Mouse (Mus musculus): ENCODE results near the gene Parp2. TPM values are rescaled to one million over a fixed set of nuclear protein-coding genes. Genes with fewer than 3 reads are reported as not detected.

Gene Parp2
- polyA plus RNA-seq (2016; fragmentation: Nextera tagmentation; extraction: Ambion mirVana), result 70.3 and 74.5 TPM in 2 replicates

- Histone ChIP-seq H3K9me3 (replicated peaks) (no peaks in the 10 kb centered on the region), H3K4me3 (peak within 1 kb of the TSS; percentile 64), H3K36me3 (peaks cover 28% of the 10 kb centered on the region), H3K27ac (replicated peaks) (peak within 1 kb of the TSS; percentile 89), H3K27me3 (ENCODE audit: low read depth, poor library complexity, severe bottlenecking) (no peaks in the 10 kb centered on the region), H3K4me1 (peaks cover 14% of the 10 kb centered on the region)
- WGBS, result under 1% methylated on average over 42 of the region's 42 CpGs
- DNase-seq (ENCODE audit: low spot score), result peak; percentile 95
Observed at GRCm38 (mm10) chr14:50807487-50808072, at the start of gene Parp2, which contains the start of gene Ccnb1ip1. Gene Parp2, plus strand, starts transcription at chr14:50807841. Gene Ccnb1ip1, minus strand, starts transcription at chr14:50807732.

DNA sequence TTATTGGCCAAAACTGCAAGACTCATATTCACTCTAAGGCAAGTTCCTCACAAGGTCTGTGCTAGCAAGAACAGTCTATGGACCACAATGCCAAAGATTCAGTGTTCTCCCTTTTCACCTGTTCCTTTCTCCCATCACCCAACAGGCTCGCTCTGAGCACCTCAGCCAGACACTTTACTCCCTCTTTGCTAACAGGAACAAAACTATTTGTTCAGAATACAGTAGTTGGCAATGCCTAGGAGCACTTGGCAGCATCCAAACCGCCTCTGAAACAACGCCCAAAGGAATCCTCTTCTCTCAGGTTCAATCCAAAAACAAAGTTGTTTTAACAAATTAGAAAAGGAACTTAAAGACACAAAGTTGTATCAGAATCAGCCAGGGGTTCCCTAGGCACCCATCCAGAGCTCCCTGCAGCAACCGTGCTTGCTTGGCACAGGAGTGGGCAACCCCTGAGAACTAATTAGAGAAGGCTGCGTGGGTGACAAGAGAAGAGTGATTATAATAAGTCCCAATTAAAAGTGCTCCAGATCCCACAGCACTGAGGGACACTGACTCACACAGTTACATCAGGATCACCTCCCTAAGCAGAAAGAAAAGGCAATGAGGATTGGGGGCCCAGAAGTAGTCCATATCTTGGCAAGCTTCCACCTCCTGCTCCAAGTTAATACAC is 49.1 kb upstream of the Parp2 start:
- Histone ChIP-seq H3K4me1 (no peaks in the 10 kb centered on the region), H3K27ac (replicated peaks) (no peak overlapping the region), H3K9me3 (replicated peaks) (no peaks in the 10 kb centered on the region), H3K36me3 (peaks cover 7% of the 10 kb centered on the region), H3K4me3 (no peak overlapping the region), H3K27me3 (ENCODE audit: low read depth, poor library complexity, severe bottlenecking) (no peaks in the 10 kb centered on the region)
- DNase-seq (ENCODE audit: low spot score), result no peak
- 77% methylated on average over 5 of the region's 5 CpGs for WGBS

- 92% methylated on average over 6 of the region's 6 CpGs for WGBS
- DNase-seq (ENCODE audit: low spot score), result no peak
- Histone ChIP-seq H3K4me3 (no peak overlapping the region), H3K36me3 (peaks cover 74% of the 10 kb centered on the region), H3K27ac (replicated peaks) (no peak overlapping the region), H3K4me1 (no peaks in the 10 kb centered on the region), H3K27me3 (ENCODE audit: low read depth, poor library complexity, severe bottlenecking) (no peaks in the 10 kb centered on the region), H3K9me3 (replicated peaks) (no peaks in the 10 kb centered on the region)
Observed at GRCm38 (mm10) chr14:50765736-50766135, 41.9 kb upstream of the Parp2 start.

GRCm38 (mm10) chr14:50771342-50771741 is 36.3 kb upstream of the Parp2 start:
- H3K27me3 ChIP-seq (ENCODE audit: low read depth, poor library complexity, severe bottlenecking), result no peaks in the 10 kb centered on the region
- no peak overlapping the region for H3K4me3 ChIP-seq
- H3K27ac ChIP-seq (replicated peaks), result no peak overlapping the region
- DNase-seq (ENCODE audit: low spot score), result no peak
- peaks cover 97% of the 10 kb centered on the region for H3K36me3 ChIP-seq
- WGBS, result 76% methylated on average over 2 of the region's 2 CpGs
- no peaks in the 10 kb centered on the region for H3K9me3 ChIP-seq (replicated peaks)
- no peaks in the 10 kb centered on the region for H3K4me1 ChIP-seq

DNA sequence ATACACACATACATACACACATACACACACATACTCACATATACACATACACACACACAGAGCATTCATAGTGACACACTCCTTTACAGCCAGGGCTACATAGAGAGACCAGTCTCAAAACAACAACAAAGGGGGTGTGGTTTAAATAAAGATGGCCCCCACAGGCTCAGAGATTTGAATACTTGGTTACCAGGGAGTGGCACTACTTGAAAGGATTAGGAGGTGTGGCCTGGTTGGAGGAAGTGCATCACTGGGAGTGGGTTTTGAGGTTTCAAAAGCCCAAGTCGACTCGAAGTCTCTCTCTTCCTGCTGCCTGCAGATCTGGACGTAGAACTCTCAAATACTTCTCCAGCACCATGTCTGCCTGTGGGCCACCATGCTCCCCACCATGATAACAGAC is 25.5 kb upstream of the Parp2 start:
- 93% methylated on average over 3 of the region's 3 CpGs for WGBS
- Histone ChIP-seq H3K27me3 (ENCODE audit: low read depth, poor library complexity, severe bottlenecking) (no peaks in the 10 kb centered on the region), H3K4me1 (peaks cover 7% of the 10 kb centered on the region), H3K27ac (replicated peaks) (no peak overlapping the region), H3K9me3 (replicated peaks) (no peaks in the 10 kb centered on the region), H3K36me3 (peaks cover 42% of the 10 kb centered on the region), H3K4me3 (no peak overlapping the region)
- no peak for DNase-seq (ENCODE audit: low spot score)

DNA sequence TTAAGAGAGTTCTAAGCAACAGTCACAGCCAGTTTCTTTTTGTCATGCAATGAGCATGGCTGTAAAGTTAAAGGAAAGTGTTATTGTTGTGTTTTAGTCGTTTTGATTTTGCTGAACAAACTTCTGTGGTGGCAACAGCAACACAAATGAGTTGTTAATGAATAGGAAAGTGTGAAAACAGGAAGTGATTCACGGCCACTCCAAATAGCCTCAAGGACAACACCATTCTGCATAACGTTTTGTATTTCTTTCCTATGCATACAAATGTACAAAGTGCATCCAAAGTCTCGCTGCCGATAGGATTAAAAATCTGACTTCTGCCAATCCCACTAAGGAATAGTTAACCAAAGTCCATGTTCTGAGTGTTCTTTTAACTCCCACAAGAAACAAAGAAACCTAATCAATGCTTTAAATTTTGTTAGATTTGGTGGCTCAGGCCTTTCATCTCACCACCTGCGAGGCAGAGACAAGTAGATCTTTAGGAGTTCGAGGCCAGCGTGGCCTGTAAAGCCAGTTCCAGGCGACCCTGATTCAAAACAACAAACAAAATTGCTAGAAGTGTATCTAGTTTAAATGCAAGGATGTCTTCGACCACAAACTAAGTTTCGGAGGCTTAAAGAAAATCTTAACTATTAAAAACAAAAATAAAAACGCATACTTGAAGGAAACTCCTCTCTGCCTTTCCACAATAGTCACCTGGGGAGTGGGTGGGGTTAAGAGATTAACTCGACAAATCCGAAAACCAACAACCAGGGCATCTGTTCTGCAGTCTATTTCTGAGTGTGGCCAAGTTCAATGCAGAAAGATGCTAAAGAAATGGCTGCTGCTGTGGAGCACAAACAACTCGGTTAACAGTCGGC is 23.0 kb upstream of the Parp2 start:
- WGBS, result 31% methylated on average over 16 of the region's 16 CpGs
- no peaks in the 10 kb centered on the region for H3K9me3 ChIP-seq (replicated peaks)
- peak overlapping the region; percentile 94 for H3K27ac ChIP-seq (replicated peaks)
- peak overlapping the region; percentile 80 for H3K4me3 ChIP-seq
- H3K4me1 ChIP-seq, result peaks cover 7% of the 10 kb centered on the region
- H3K27me3 ChIP-seq (ENCODE audit: low read depth, poor library complexity, severe bottlenecking), result no peaks in the 10 kb centered on the region
- no peak for DNase-seq (ENCODE audit: low spot score)
- H3K36me3 ChIP-seq, result peaks cover 27% of the 10 kb centered on the region

DNA sequence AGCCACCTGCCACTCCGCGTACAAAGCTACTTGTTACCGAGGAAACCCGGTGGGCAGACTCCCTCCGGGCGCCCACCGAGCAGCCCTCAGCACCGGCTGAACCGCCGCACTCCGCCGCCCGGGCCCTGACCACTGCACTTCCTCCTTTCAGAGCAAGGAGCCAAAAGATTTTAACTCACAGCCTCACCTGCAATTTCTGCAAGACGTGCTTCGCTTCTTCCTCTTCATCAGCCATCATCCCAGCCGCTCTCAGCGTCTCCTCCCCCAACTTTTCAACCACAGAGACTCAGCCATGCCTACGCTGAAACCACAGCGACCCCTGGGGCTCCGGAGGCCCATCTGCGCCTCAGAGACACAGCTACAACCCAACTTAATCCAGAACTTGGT is 22.4 kb upstream of the Parp2 start, which contains the start of gene Ttc5:
TSS of gene Ttc5 (minus strand) at position 269 of the 387 bp plus-strand sequence.
- under 1% methylated on average over 21 of the region's 21 CpGs for WGBS
- peak within 1 kb of the TSS; percentile 94 for H3K27ac ChIP-seq (replicated peaks)

DNA sequence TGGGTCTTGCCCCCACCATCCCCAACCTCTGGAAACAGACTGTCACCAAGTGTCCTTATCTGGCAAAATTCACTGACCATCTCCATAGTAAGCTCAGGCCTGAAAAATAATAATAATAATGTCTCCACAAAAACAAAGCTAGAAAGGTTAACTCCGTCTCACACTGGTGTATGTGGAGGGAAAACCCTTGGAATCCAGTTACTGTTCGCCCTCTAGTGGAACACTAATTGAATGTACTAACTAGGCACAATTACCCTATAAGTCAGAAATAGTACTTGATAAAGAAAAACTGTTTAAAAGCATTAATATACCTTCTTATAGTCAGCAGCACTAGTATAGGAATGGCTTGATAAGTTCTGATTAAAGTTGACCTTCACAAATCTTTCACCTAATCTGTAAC is 19.5 kb upstream of the Parp2 start:
- Histone ChIP-seq H3K27ac (replicated peaks) (no peak overlapping the region), H3K27me3 (ENCODE audit: low read depth, poor library complexity, severe bottlenecking) (no peaks in the 10 kb centered on the region), H3K4me1 (peaks cover 7% of the 10 kb centered on the region), H3K36me3 (no peaks in the 10 kb centered on the region), H3K9me3 (replicated peaks) (no peaks in the 10 kb centered on the region), H3K4me3 (no peak overlapping the region)
- DNase-seq (ENCODE audit: low spot score), result no peak
- WGBS, result 11% methylated on average over 2 of the region's 2 CpGs

More for the DNA sequence above, 22.4 kb upstream of the Parp2 start, which contains the start of gene Ttc5:
- peak; percentile 92 for DNase-seq (ENCODE audit: low spot score)
- Histone ChIP-seq H3K27me3 (ENCODE audit: low read depth, poor library complexity, severe bottlenecking) (no peaks in the 10 kb centered on the region), H3K4me1 (peaks cover 7% of the 10 kb centered on the region), H3K9me3 (replicated peaks) (no peaks in the 10 kb centered on the region), H3K4me3 (peak within 1 kb of the TSS; percentile 80), H3K36me3 (peaks cover 21% of the 10 kb centered on the region)

- 92% methylated on average over 24 of the region's 24 CpGs for WGBS
- H3K4me3 ChIP-seq, result no peak overlapping the region
- no peak for DNase-seq (ENCODE audit: low spot score)
- peaks cover 2% of the 10 kb centered on the region; the same call in 1 of the 2 replicates for H3K4me1 ChIP-seq
- H3K36me3 ChIP-seq, result no peaks in the 10 kb centered on the region
- H3K9me3 ChIP-seq (replicated peaks), result no peaks in the 10 kb centered on the region
- no peak overlapping the region for H3K27ac ChIP-seq (replicated peaks)
- H3K27me3 ChIP-seq (ENCODE audit: low read depth, poor library complexity, severe bottlenecking), result no peaks in the 10 kb centered on the region
Observed at GRCm38 (mm10) chr14:50795261-50795935, 12.2 kb upstream of the Parp2 start.

DNA sequence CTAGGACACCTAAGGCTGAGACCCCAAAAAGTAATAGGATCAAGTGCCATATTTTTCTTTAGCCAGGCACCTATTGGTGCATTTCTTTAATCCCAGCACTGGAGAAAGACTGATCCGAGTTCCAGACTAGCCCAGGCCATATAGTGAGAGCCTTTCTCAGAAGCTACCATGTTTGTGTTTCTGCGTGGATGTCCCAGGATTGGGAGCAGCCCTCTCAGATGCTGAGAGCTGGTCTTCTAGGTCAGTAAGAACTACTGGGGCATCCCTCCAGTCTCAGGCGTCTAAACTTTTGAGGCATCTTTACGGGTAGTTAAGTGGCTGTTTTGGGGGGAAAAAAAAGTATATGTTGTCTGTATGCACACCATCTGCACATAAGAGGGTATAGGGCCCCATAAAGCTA is 11.7 kb upstream of the Parp2 start:
- Histone ChIP-seq H3K9me3 (replicated peaks) (no peaks in the 10 kb centered on the region), H3K4me3 (no peak overlapping the region), H3K27ac (replicated peaks) (no peak overlapping the region), H3K36me3 (no peaks in the 10 kb centered on the region), H3K4me1 (peaks cover 2% of the 10 kb centered on the region; the same call in 1 of the 2 replicates), H3K27me3 (ENCODE audit: low read depth, poor library complexity, severe bottlenecking) (no peaks in the 10 kb centered on the region)
- WGBS, result 92% methylated on average over 4 of the region's 4 CpGs
- DNase-seq (ENCODE audit: low spot score), result no peak

GRCm38 (mm10) chr14:50796464-50796863 is 11.2 kb upstream of the Parp2 start:
- H3K4me1 ChIP-seq, result peaks cover 2% of the 10 kb centered on the region; the same call in 1 of the 2 replicates
- H3K36me3 ChIP-seq, result no peaks in the 10 kb centered on the region
- no peak for DNase-seq (ENCODE audit: low spot score)
- no peak overlapping the region for H3K27ac ChIP-seq (replicated peaks)
- no peaks in the 10 kb centered on the region for H3K9me3 ChIP-seq (replicated peaks)
- no peaks in the 10 kb centered on the region for H3K27me3 ChIP-seq (ENCODE audit: low read depth, poor library complexity, severe bottlenecking)
- no peak overlapping the region for H3K4me3 ChIP-seq
- WGBS, result 92% methylated on average over 1 of the region's 1 CpGs

DNA sequence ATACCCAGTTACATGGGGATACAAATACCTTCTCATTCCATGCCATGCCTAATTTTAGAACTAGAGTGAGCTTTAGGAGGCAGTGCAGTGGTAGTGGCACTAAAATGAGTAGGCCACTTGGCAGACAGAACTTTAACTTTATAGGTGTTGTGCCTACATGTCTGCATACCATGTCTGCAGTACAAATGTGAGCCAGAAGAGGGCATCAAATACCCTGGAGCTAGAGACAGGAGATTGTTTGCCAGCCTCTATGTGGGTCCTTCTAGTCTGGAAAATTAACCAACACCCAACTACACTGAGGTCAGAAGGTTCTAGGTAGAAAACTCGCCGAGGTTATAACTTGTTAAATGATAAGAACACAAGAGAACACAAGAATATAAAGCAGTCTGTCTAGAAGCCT is 9.1 kb upstream of the Parp2 start:
- no peak overlapping the region for H3K4me3 ChIP-seq
- no peak overlapping the region for H3K27ac ChIP-seq (replicated peaks)
- no peaks in the 10 kb centered on the region for H3K27me3 ChIP-seq (ENCODE audit: low read depth, poor library complexity, severe bottlenecking)
- 68% methylated on average over 2 of the region's 2 CpGs for WGBS
- no peaks in the 10 kb centered on the region for H3K9me3 ChIP-seq (replicated peaks)
- no peak for DNase-seq (ENCODE audit: low spot score)
- H3K4me1 ChIP-seq, result peaks cover 2% of the 10 kb centered on the region; the same call in 1 of the 2 replicates
- H3K36me3 ChIP-seq, result no peaks in the 10 kb centered on the region
